Mouse (Mus musculus) erythroblast, embryonic 14.5 days (primary cell): ENCODE measurements around the gene Zfp955a.
"Not testable (repeated sequence)": the region's sequence is repeated elsewhere in the genome, so short reads cannot be mapped to it uniquely, and the experiment has no call there.

ENCODE experiments used
- GATA1 ChIP-seq: IDR thresholded peaks from 2 replicates; pipeline ENCODE4 v1.6.1; 2012; ENCODE audit warnings: low read length, inconsistent platforms, mixed read lengths
- TAL1 ChIP-seq: IDR thresholded peaks from 3 replicates; pipeline ENCODE4 v1.6.1; 2012; ENCODE audit warnings: low read length, inconsistent platforms, mixed read lengths

- TF ChIP-seq GATA1, TAL1: not testable (repeated sequence)
These were observed 34.3 kb upstream of the Zfp955a start, which contains the start of gene Zfp955b for GRCm38 (mm10) chr17:33289039-33289875.
